Mouse (Mus musculus): ENCODE data around the gene E4f1. TPM values are rescaled to one million over a fixed set of nuclear protein-coding genes. Genes with fewer than 3 reads are reported as not detected.
A peak's percentile ranks its signal among the peaks of the same experiment; 100 is the strongest.

E4f1 gene
- polyA plus RNA-seq, 1 experiment from 2014 or later: 5.0 TPM

GRCm38 (mm10) chr17:24494627-24495335 is 24.7 kb upstream of the E4f1 start:
- ATAC-seq: no peak
- Histone ChIP-seq H3K27ac (ENCODE audit: low read depth, low read length) (no peak overlapping the region), H3K9ac (ENCODE audit: low read depth, low read length) (no peak overlapping the region), H3K4me1 (replicated peaks; ENCODE audit: control insufficient read depth, insufficient read depth, low read length) (no peaks in the 10 kb centered on the region), H3K36me3 (ENCODE audit: control insufficient read depth, insufficient read depth) (no peaks in the 10 kb centered on the region), H3K4me3 (ENCODE audit: low read depth, low read length) (no peak overlapping the region), H3K9me3 (ENCODE audit: control insufficient read depth) (no peaks in the 10 kb centered on the region), H3K27me3 (replicated peaks; ENCODE audit: control insufficient read depth, insufficient read depth, low read length) (peaks cover 8% of the 10 kb centered on the region; the same call in 1 of the 2 replicates), H3K4me2 (replicated peaks; ENCODE audit: low read depth) (no peak overlapping the region)
- 47% methylated on average over 2 of the region's 2 CpGs for WGBS
- TF ChIP-seq CTCF (IDR thresholded peaks at IDR 0.05; ENCODE audit: low read depth): peak; percentile 82

DNA sequence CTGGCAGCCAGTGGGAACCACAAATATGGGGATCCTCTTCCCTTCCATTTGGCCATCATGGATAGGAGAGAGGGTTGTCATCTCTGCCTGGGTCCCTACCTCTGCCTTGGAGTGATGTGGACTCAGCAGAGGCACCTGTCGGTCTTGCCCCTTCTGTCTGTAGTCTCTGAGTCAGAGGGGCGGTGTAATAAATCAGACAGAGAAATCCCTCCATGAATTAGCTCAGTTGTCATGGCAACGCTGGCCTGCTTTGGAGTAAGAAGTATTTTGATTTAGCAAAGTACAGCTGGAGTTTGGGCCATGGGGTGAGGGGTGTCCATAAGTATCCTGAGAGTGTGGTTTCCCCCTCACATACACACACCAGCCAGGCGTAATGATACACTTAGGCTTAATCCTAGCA is 20.3 kb upstream of the E4f1 start:
- peaks cover 32% of the 10 kb centered on the region; the same call in 1 of the 2 replicates for H3K27me3 ChIP-seq (replicated peaks; ENCODE audit: control insufficient read depth, insufficient read depth, low read length)
- no peaks in the 10 kb centered on the region for H3K9me3 ChIP-seq (ENCODE audit: control insufficient read depth)
- H3K4me2 ChIP-seq (replicated peaks; ENCODE audit: low read depth): no peak overlapping the region
- TF ChIP-seq CTCF (IDR thresholded peaks at IDR 0.05; ENCODE audit: low read depth): no peak
- 69% methylated on average over 4 of the region's 4 CpGs for WGBS
- H3K27ac ChIP-seq (ENCODE audit: low read depth, low read length): no peak overlapping the region
- no peaks in the 10 kb centered on the region for H3K36me3 ChIP-seq (ENCODE audit: control insufficient read depth, insufficient read depth)
- no peak for ATAC-seq
- H3K4me3 ChIP-seq (ENCODE audit: low read depth, low read length): no peak overlapping the region
- H3K4me1 ChIP-seq (replicated peaks; ENCODE audit: control insufficient read depth, insufficient read depth, low read length): peaks cover 6% of the 10 kb centered on the region; the same call in 1 of the 2 replicates
- no peak overlapping the region for H3K9ac ChIP-seq (ENCODE audit: low read depth, low read length)

DNA sequence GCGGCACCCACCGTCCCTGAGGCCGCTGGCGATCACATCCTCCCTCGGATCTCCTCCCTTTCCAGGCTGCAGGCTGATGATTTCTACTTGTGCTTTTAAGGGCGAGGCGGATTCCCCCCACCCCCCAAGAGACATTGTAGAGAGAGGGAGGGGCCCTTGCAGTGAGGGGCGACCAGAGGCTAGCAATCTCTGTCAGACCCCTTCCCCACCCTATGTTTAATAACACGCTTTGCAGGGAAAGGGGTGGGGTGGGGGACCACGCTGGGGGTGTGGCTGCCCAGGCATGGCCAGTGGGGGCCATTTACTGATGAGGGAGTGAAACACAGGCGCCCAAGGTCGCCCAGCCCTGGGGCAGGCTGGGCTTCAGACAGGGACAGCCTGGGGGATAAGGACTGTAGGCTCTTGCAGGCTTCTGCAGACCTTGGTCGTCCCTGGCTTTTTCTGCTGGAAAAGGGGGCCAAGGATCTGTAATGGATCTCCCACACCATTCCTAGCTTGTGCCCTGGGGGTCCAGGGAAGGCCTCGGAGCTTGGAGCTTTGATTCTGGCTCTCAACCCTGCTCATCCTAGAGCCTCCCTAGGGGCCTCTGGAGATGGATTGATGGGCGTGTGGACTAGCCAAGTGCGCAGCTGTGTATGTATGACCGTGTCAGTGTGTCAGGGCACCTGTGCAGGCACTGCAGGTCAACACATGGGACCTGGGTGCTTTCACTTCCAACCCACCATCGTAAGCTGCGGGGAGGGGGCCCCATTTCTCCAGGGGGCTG is 19.3 kb upstream of the E4f1 start:
- H3K4me2 ChIP-seq (replicated peaks; ENCODE audit: low read depth): peak overlapping the region; percentile 96
- H3K36me3 ChIP-seq (ENCODE audit: control insufficient read depth, insufficient read depth): no peaks in the 10 kb centered on the region
- no peak overlapping the region for H3K27ac ChIP-seq (ENCODE audit: low read depth, low read length)
- H3K27me3 ChIP-seq (replicated peaks; ENCODE audit: control insufficient read depth, insufficient read depth, low read length): peaks cover 32% of the 10 kb centered on the region; the same call in 1 of the 2 replicates
- H3K9me3 ChIP-seq (ENCODE audit: control insufficient read depth): no peaks in the 10 kb centered on the region
- TF ChIP-seq CTCF (IDR thresholded peaks at IDR 0.05; ENCODE audit: low read depth): no peak
- WGBS: 27% methylated on average over 19 of the region's 19 CpGs
- peak overlapping the region; percentile 50 for H3K9ac ChIP-seq (ENCODE audit: low read depth, low read length)
- no peak for ATAC-seq
- H3K4me3 ChIP-seq (ENCODE audit: low read depth, low read length): peak overlapping the region; percentile 66
- peaks cover 6% of the 10 kb centered on the region; the same call in 1 of the 2 replicates for H3K4me1 ChIP-seq (replicated peaks; ENCODE audit: control insufficient read depth, insufficient read depth, low read length)

DNA sequence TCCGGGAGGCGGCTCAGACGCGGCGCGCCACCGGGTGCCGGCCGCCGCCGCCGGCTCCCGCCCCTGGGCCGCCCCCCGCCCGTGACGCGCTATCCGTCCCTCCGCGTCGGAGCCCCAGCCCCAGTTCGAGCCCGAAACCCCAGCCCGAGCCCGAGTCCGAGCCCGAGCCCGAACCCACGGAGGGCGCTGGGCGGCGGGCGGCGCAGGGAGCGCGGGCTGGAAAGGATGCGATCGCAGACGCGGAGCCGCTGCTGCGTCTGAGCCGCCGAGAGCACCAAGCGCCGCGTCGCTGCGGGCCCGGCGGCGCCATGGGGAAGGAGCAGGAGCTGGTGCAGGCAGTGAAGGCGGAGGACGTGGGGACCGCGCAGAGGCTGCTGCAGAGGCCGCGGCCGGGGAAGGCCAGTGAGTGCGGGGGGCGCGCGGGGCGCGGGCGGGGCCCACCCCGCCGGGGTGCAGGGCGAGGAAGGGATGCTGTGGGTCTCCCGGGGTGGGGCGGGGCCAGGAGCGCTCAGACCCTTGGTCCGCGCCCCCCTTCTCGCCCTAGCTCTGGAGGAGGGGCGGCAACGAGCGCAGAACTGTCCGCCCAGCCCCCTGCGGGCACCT is 18.6 kb upstream of the E4f1 start:
- TF ChIP-seq CTCF (IDR thresholded peaks at IDR 0.05; ENCODE audit: low read depth): no peak
- H3K9me3 ChIP-seq (ENCODE audit: control insufficient read depth): no peaks in the 10 kb centered on the region
- H3K27ac ChIP-seq (ENCODE audit: low read depth, low read length): no peak overlapping the region
- peaks cover 32% of the 10 kb centered on the region; the same call in 1 of the 2 replicates for H3K27me3 ChIP-seq (replicated peaks; ENCODE audit: control insufficient read depth, insufficient read depth, low read length)
- H3K4me1 ChIP-seq (replicated peaks; ENCODE audit: control insufficient read depth, insufficient read depth, low read length): peaks cover 6% of the 10 kb centered on the region; the same call in 1 of the 2 replicates
- peak overlapping the region; percentile 96 for H3K4me2 ChIP-seq (replicated peaks; ENCODE audit: low read depth)
- under 1% methylated on average over 75 of the region's 81 CpGs for WGBS
- peak; percentile 48; the same call in 1 of the 2 replicates for ATAC-seq
- H3K9ac ChIP-seq (ENCODE audit: low read depth, low read length): peak overlapping the region; percentile 50
- H3K36me3 ChIP-seq (ENCODE audit: control insufficient read depth, insufficient read depth): no peaks in the 10 kb centered on the region
- H3K4me3 ChIP-seq (ENCODE audit: low read depth, low read length): peak overlapping the region; percentile 66

DNA sequence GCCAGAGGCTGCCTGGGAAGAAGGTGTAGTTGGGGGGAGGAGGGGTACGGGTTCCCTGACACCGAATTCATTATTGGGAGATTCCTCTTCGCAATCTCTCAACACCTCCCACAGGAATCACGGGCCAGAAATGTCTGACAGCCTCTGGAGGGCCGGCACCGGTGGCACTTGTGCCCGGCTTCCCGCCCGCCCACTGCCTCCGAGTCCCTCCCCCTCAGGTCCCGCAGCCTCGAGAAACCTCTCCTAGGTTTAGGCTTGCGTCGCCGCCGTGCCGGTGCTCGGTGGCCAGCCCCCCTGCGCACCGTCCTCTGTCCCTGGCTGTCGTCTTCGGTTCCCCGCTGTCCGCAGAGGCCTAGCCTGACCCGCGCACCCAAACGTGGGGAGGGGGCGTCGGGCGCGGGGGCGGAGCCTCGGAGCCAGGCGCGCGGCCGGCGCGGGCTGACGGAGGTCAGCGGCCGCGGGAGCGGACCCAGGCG is 18.1 kb upstream of the E4f1 start, which contains the start of gene Caskin1:
Gene Caskin1, plus strand, starts transcription at position 416 of the 476 bp plus-strand sequence.
- no peak within 1 kb of the TSS for H3K27ac ChIP-seq (ENCODE audit: low read depth, low read length)
- peaks cover 32% of the 10 kb centered on the region; the same call in 1 of the 2 replicates for H3K27me3 ChIP-seq (replicated peaks; ENCODE audit: control insufficient read depth, insufficient read depth, low read length)
- peaks cover 6% of the 10 kb centered on the region; the same call in 1 of the 2 replicates for H3K4me1 ChIP-seq (replicated peaks; ENCODE audit: control insufficient read depth, insufficient read depth, low read length)
- TF ChIP-seq CTCF (IDR thresholded peaks at IDR 0.05; ENCODE audit: low read depth): no peak
- 3% methylated on average over 33 of the region's 45 CpGs for WGBS
- peak within 1 kb of the TSS; percentile 66 for H3K4me3 ChIP-seq (ENCODE audit: low read depth, low read length)
- peak within 1 kb of the TSS; percentile 50 for H3K9ac ChIP-seq (ENCODE audit: low read depth, low read length)
- no peaks in the 10 kb centered on the region for H3K9me3 ChIP-seq (ENCODE audit: control insufficient read depth)
- ATAC-seq: 0 out of 2 replicates have a peak, but pooled peaks have one; percentile 33
- peak within 1 kb of the TSS; percentile 96 for H3K4me2 ChIP-seq (replicated peaks; ENCODE audit: low read depth)
- H3K36me3 ChIP-seq (ENCODE audit: control insufficient read depth, insufficient read depth): no peaks in the 10 kb centered on the region
